Mouse (Mus musculus) CD4-positive naive resting alpha-beta T cell, adult 76 days (primary cell): Measurements from ENCODE around the gene Olfr373. TPM values are rescaled to one million over a fixed set of nuclear protein-coding genes. Genes with fewer than 3 reads are reported as not detected.

Source experiments
- total RNA-seq: library from RNA; stranded (reverse); gene quantifications from one replicate; pipeline ENCODE4 v1.2.4, GENCODE M21; 2023

Olfr373 gene
- 0.21 TPM for total RNA-seq

GRCm38 (mm10) chr8:72082877-72083276, at the start of gene Olfr373:
Gene Olfr373, plus strand, starts transcription at chr8:72083177.

DNA sequence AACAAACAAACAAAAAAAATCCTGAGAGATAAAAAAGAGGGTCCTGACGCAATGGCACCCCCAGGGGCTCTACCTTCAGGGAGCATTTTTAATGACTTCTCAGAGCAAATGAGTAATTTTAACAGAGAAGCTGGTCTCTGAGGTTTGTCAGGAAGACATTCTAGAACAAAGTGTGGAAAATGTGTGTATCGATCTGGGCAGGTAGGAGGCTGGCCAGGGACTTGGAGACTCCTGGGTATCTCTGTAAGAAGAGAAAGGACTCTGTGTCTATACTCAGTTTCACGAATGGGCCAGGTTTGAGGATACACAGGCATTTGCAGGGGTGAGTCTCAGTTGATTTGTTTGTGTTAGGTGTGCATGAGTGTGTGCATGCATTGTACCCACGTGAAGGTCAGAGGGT, 42.1 kb upstream of the Olfr373 start, which contains the start of gene Olfr372:
TSS of gene Olfr372 (plus strand) at position 301 of the 400 bp plus-strand sequence.

DNA sequence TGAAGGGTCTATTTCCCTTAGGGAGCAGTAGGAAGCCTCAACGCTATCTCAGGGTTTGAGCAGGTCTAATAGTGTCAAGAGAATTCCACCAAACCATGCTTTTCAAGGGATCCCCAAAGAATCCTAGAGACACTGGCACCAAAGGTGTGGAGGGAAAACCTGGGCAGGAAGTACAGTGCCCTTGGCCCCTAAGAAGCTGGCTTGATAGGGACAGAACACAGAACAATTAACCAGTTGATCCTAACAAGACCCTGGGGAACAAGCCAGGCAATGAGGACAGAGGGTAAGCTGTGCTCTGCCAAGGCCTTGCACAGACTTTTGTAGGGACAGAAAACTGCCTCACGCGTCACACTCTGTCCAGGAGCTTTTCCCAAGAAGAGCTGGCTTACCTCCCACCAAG, 23.8 kb downstream of the Olfr373 start, which contains the start of gene Olfr374:
TSS of gene Olfr374 (plus strand) at position 301 of the 400 bp plus-strand sequence.

DNA sequence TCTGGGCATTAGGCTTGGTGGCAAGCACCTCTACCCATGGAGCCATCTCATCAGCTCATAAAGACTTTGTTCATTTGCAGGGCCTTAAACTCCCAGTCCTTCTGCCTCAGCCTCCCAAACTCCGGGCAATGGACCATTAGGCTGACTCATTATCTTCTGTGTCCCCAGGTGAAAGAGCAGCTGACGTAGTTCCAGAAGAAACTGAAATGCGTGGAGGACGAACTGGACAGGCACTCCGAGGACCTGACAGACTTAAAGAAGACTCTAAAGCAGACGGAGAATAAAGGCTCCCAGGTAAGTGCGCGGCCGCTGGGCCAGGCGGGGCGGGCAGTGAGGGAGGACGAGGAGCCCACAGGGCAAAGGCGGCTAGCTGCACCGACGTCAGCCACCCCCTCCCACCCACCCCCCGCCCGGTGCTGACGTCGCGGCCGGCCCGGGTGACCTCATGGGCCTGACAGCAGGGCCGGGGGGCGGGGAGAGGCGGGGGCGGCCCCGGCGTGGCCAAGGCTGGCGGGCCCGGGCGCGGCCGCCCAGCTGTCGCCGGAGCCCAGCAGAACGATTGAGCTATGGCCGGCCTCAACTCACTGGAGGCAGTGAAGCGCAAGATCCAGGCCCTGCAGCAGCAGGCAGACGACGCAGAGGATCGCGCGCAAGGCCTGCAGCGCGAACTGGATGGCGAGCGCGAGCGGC, 51.9 kb downstream of the Olfr373 start, which contains the start of gene Tpm4:
TSS of gene Tpm4 (plus strand) at position 220 of the 690 bp plus-strand sequence.

Other genes starting within 250 kb of the Olfr373 start
- 11.5 TPM for gene Zfp709, start 201.2 kb upstream of the Olfr373 start, total RNA-seq
- gene Zfp882, start 174.6 kb upstream of the Olfr373 start, total RNA-seq = 5.5 TPM
- gene Zfp617, start 174.5 kb upstream of the Olfr373 start, total RNA-seq = 8.0 TPM
- gene Zfp961, start 132.1 kb upstream of the Olfr373 start, total RNA-seq = 8.1 TPM
- gene Cyp4f18, start 73.6 kb upstream of the Olfr373 start, total RNA-seq = 12.9 TPM
- not detected for gene Olfr372, start 42.0 kb upstream of the Olfr373 start, total RNA-seq
- 0.38 TPM for gene Olfr374, start 23.9 kb downstream of the Olfr373 start, total RNA-seq
- gene Tpm4, start 51.8 kb downstream of the Olfr373 start, total RNA-seq = 151 TPM
- 122 TPM for gene Rab8a, start 78.0 kb downstream of the Olfr373 start, total RNA-seq
- 13.5 TPM for gene Hsh2d, start 106.5 kb downstream of the Olfr373 start, total RNA-seq
- 1.2 TPM for gene Cib3, start 129.7 kb downstream of the Olfr373 start, total RNA-seq
- gene Gm11034, start 130.5 kb downstream of the Olfr373 start, total RNA-seq = not detected
- gene Fam32a, start 136.6 kb downstream of the Olfr373 start, total RNA-seq = 61.6 TPM
- gene Ap1m1, start 156.8 kb downstream of the Olfr373 start, total RNA-seq = 114 TPM
- 8.9 TPM for gene Gm10282, start 222.1 kb downstream of the Olfr373 start, total RNA-seq
- gene Klf2, start 235.9 kb downstream of the Olfr373 start, total RNA-seq = 1,951 TPM